Mouse (Mus musculus) cortical plate, adult 2 months (tissue): Measurements from ENCODE around the gene Scn8a.

Experiments used
- CTCF ChIP-seq: fragments of 200-500 bp; IDR thresholded peaks from 2 replicates; pipeline ENCODE4 v1.5.1; 2011; ENCODE audit warnings: mild to moderate bottlenecking, control low read depth, low read length; ENCODE audit not compliant: insufficient read depth; ENCODE audit errors: extremely low read depth
- POLR2A ChIP-seq: fragments of 200-500 bp; IDR thresholded peaks from 2 replicates; pipeline ENCODE4 v1.6.1; 2011; ENCODE audit warnings: mild to moderate bottlenecking, low read length, control low read depth; ENCODE audit not compliant: insufficient read depth; ENCODE audit errors: extremely low read depth

DNA sequence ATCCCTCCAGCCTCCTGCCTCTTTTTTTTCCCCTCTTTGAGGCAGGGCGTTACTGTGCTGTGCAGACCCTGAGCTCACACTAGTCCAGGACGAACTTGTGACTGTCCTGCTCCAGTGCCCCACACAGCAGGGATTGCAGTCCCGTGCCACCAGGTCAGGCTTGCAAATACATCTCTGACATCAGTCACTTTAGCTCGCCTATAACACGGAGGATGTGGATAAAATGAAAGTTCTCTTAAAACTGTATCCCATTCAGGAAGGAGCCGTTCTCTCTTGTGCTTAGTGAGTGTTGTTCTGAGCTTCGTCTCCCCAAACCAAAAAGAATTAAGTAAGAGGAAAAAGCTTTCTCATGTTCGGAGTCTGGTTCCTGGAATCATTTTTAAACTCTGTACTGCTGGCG lies 216.8 kb downstream of the Scn8a start:
- TF ChIP-seq CTCF (no peak), POLR2A (no peak)
